Mouse (Mus musculus) kidney, embryonic 16.5 days (tissue): ENCODE measurements around the gene Stk11. TPM values are rescaled to one million over a fixed set of nuclear protein-coding genes. Genes with fewer than 3 reads are reported as not detected.

Experiments used
- ATAC-seq: fragments of 200-750 bp; cut with Nextera tagmentation; 2 replicates; pipeline ENCODE4 v1.8.0; 2017; ENCODE audit warnings: moderate TSS enrichment; ENCODE audit not compliant: low FRiP score, low TSS enrichment
- H3K27ac ChIP-seq: fragments of 300-500 bp; sonication (generic); 2 replicates; pipeline ENCODE4 v1.5.1; 2014; ENCODE audit warnings: low read length
- H3K27me3 ChIP-seq: fragments of 300-500 bp; sonication (generic); 2 replicates; pipeline ENCODE4 v1.6.1; 2014; ENCODE audit warnings: low read length, control low read depth, mixed read lengths; ENCODE audit not compliant: insufficient read depth
- H3K36me3 ChIP-seq: fragments of 300-500 bp; sonication (generic); 2 replicates; pipeline ENCODE4 v1.6.1; 2014; ENCODE audit warnings: low read length, control low read depth, mixed read lengths; ENCODE audit not compliant: insufficient read depth
- H3K4me1 ChIP-seq: fragments of 300-500 bp; sonication (generic); 2 replicates; pipeline ENCODE4 v1.6.1; 2014; ENCODE audit warnings: low read length, control low read depth, mixed read lengths; ENCODE audit not compliant: insufficient read depth
- H3K4me2 ChIP-seq: fragments of 300-500 bp; sonication (generic); replicated peaks from 2 replicates; pipeline ENCODE4 v1.6.1; 2014; ENCODE audit warnings: low read depth, low read length
- H3K4me3 ChIP-seq: fragments of 300-500 bp; sonication (generic); 2 replicates; pipeline ENCODE4 v1.5.1; 2014; ENCODE audit warnings: mild to moderate bottlenecking, low read length
- H3K9ac ChIP-seq: fragments of 300-500 bp; sonication (generic); replicated peaks from 2 replicates; pipeline ENCODE4 v1.6.1; 2014; ENCODE audit warnings: low read length
- H3K9me3 ChIP-seq: fragments of 300-500 bp; sonication (generic); 2 replicates; pipeline ENCODE4 v1.6.1; 2016; ENCODE audit warnings: low read length, control low read depth
- WGBS: fragments of 180-500 bp; shearing (Covaris S2); extraction: QIAGEN DNeasy Blood & Tissue Kit; methylation state at CpG from one replicate; pipeline ENCODE4 v1.1.7; 2014; 5-methylcytosine and 5-hydroxymethylcytosine counted together
- polyA plus RNA-seq: library from polyadenylated mRNA; unstranded; fragments of >200 nt; fragmentation: Nextera tagmentation; extraction: Ambion mirVana; gene quantifications from 2 replicates; pipeline ENCODE4 v1.2.1, GENCODE M21; 2015

Stk11 gene
- polyA plus RNA-seq, 1 experiment from 2014 or later = 18.2 TPM

DNA sequence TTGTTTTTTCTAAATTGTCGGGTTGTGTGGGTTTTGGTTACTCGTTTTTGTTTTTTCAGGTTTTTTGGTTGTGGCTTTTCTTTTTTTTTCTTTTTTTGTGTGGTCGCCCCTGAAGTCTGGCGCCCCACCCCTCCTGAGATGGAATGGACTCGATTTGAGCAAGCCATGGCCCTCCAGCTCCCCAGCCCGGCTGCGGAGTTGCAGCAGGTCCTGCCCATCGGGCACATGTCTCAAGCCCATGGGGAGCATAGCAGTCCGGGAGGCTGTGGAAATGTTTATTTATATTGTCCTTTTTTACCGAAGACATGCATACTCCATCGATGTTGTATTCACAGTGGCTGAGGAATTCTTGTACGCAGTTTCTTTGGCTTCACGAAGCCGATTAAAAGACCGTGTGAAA is 55.6 kb downstream of the Stk11 start:
- whole genome bisulfite sequencing = 87% methylated on average over 15 of the region's 15 CpGs
- Histone ChIP-seq H3K27me3 (no peaks in the 10 kb centered on the region), H3K36me3 (peaks cover 26% of the 10 kb centered on the region), H3K4me1 (peaks cover 43% of the 10 kb centered on the region), H3K27ac (no peak overlapping the region), H3K4me3 (no peak overlapping the region), H3K9ac (no peak overlapping the region), H3K9me3 (no peaks in the 10 kb centered on the region), H3K4me2 (no peak overlapping the region)
- ATAC-seq = no peak

- peaks cover 26% of the 10 kb centered on the region for H3K36me3 ChIP-seq
- no peak for ATAC-seq
- H3K4me2 ChIP-seq = peak overlapping the region; percentile 67
- no peak overlapping the region for H3K4me3 ChIP-seq
- H3K27me3 ChIP-seq = no peaks in the 10 kb centered on the region
- H3K9me3 ChIP-seq = no peaks in the 10 kb centered on the region
- H3K4me1 ChIP-seq = peaks cover 36% of the 10 kb centered on the region
- 79% methylated on average over 45 of the region's 45 CpGs for WGBS
- H3K9ac ChIP-seq = peak overlapping the region; percentile 70; the same call in 1 of the 2 replicates
- H3K27ac ChIP-seq = peak overlapping the region; percentile 91
These were observed 56.3 kb downstream of the Stk11 start for GRCm38 (mm10) chr10:80171760-80172526.

DNA sequence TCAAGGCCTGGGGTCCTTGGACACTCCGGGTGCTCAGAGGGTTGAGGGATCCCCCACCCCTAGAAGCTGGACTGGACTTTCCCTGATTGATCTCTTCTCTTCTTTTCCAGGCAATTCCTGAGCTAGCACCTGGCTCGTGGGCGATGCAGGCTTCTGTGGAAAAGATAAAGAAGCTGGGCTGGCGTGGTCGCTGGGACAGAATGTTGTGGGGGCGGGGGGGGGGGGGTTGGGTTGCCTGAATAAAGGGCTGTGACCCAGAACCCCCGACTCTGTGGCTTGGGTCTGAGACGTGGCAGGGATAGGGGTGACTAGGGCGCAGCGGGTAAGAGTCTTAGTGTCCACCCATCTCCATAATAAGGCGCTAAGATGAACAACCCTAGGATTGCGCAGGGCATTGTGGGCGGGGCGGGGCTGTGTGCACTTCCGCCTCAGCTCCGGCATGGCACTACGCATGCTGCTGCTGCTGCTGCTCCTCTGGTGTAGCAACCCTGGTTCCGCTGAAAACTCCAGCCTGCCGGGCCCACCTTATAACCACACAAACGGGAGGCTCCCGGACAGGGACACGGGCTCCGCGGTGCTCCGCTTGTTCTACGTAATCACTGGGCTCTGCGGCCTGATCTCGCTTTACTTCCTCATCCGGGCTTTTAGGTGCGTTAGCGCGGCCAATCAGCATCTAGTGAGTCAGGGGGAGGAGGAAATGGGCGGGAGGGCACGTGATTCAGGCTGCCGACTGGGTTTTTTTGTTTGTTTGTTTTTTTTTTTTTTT is 57.1 kb downstream of the Stk11 start, which contains the start of gene 1600002K03Rik:
Gene 1600002K03Rik (plus strand): TSS at position 418 of the 766 bp plus-strand sequence.
- H3K4me1 ChIP-seq = peaks cover 33% of the 10 kb centered on the region
- no peaks in the 10 kb centered on the region for H3K9me3 ChIP-seq
- H3K27ac ChIP-seq = peak within 1 kb of the TSS; percentile 91
- ATAC-seq = peak; percentile 68
- H3K9ac ChIP-seq = peak within 1 kb of the TSS; percentile 70
- H3K4me2 ChIP-seq = peak within 1 kb of the TSS; percentile 67
- peaks cover 26% of the 10 kb centered on the region for H3K36me3 ChIP-seq
- H3K4me3 ChIP-seq = peak within 1 kb of the TSS; percentile 66
- WGBS = 8% methylated on average over 35 of the region's 35 CpGs
- H3K27me3 ChIP-seq = no peaks in the 10 kb centered on the region

- peaks cover 26% of the 10 kb centered on the region for H3K36me3 ChIP-seq
- H3K4me2 ChIP-seq = peak overlapping the region; percentile 67
- no peaks in the 10 kb centered on the region for H3K27me3 ChIP-seq
- peak overlapping the region; percentile 66 for H3K4me3 ChIP-seq
- no peak for ATAC-seq
- H3K9ac ChIP-seq = peak overlapping the region; percentile 70
- no peaks in the 10 kb centered on the region for H3K9me3 ChIP-seq
- 11% methylated on average over 11 of the region's 11 CpGs for WGBS
- H3K27ac ChIP-seq = peak overlapping the region; percentile 91
- peaks cover 33% of the 10 kb centered on the region for H3K4me1 ChIP-seq
These were observed 57.8 kb downstream of the Stk11 start for GRCm38 (mm10) chr10:80173358-80173757.

DNA sequence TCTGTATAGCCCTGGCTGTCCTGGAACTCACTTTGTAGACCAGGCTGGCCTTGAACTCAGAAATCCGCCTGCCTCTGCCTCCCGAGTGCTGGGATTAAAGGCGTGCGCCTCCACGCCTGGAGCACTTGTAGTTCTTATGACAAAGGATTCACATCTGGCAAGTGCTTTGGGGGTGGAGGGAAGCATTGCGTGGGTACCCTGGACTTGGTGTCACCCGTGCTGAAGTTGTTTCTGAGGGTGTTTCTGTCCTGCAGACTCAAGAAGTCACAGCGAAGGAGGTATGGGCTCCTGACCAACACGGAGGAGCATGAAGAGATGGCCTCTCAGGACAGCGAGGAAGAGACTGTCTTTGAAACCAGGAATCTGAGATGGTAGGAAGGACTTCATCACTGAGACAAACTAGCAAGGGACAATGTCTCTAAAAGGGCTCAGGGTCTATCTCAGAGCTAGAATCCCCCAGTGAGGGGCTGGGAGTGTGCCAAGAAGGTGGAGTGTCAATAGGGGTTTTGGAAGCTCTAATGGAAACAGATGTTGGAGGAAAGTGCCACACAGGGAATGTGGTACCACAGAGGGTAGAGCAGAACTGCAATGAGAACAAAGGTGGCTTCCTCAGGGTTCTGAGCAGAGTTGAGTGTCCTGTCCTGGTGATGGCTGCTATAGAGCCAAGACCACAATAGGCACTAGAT is 58.5 kb downstream of the Stk11 start:
- no peak overlapping the region for H3K27ac ChIP-seq
- peaks cover 27% of the 10 kb centered on the region for H3K4me1 ChIP-seq
- no peak overlapping the region for H3K4me2 ChIP-seq
- WGBS = 89% methylated on average over 10 of the region's 10 CpGs
- ATAC-seq = no peak
- H3K4me3 ChIP-seq = no peak overlapping the region
- H3K36me3 ChIP-seq = peaks cover 26% of the 10 kb centered on the region
- H3K27me3 ChIP-seq = no peaks in the 10 kb centered on the region
- H3K9ac ChIP-seq = no peak overlapping the region
- no peaks in the 10 kb centered on the region for H3K9me3 ChIP-seq

GRCm38 (mm10) chr10:80174705-80175104 is 59.1 kb downstream of the Stk11 start:
- H3K4me3 ChIP-seq = no peak overlapping the region
- no peak overlapping the region for H3K27ac ChIP-seq
- H3K9ac ChIP-seq = no peak overlapping the region
- H3K4me1 ChIP-seq = peaks cover 21% of the 10 kb centered on the region
- no peak overlapping the region for H3K4me2 ChIP-seq
- WGBS = 59% methylated on average over 2 of the region's 2 CpGs
- H3K36me3 ChIP-seq = peaks cover 25% of the 10 kb centered on the region
- ATAC-seq = no peak
- H3K27me3 ChIP-seq = no peaks in the 10 kb centered on the region
- no peaks in the 10 kb centered on the region for H3K9me3 ChIP-seq

GRCm38 (mm10) chr10:80175536-80176269 is 60.1 kb downstream of the Stk11 start:
- 25% methylated on average over 4 of the region's 4 CpGs for WGBS
- Histone ChIP-seq H3K27ac (no peak overlapping the region), H3K4me3 (no peak overlapping the region), H3K36me3 (peaks cover 16% of the 10 kb centered on the region), H3K4me2 (no peak overlapping the region), H3K27me3 (no peaks in the 10 kb centered on the region), H3K4me1 (peaks cover 23% of the 10 kb centered on the region), H3K9me3 (no peaks in the 10 kb centered on the region), H3K9ac (no peak overlapping the region)
- no peak for ATAC-seq

- peaks cover 28% of the 10 kb centered on the region for H3K4me1 ChIP-seq
- no peak overlapping the region for H3K4me3 ChIP-seq
- H3K36me3 ChIP-seq = peaks cover 9% of the 10 kb centered on the region
- no peak overlapping the region for H3K27ac ChIP-seq
- H3K27me3 ChIP-seq = no peaks in the 10 kb centered on the region
- no peak overlapping the region for H3K9ac ChIP-seq
- ATAC-seq = no peak
- WGBS = 73% methylated on average over 5 of the region's 5 CpGs
- no peaks in the 10 kb centered on the region for H3K9me3 ChIP-seq
- no peak overlapping the region for H3K4me2 ChIP-seq
These were observed 60.7 kb downstream of the Stk11 start for GRCm38 (mm10) chr10:80176270-80176834.
